Mouse (Mus musculus) kidney, embryonic 15.5 days (tissue): ENCODE measurements at regions not wholly inside any gene's neighbourhood (a gene's known extent, or its start where the extent isn't known, plus 50 kb on each side); places are given as distances from the start of the nearest gene placed in this dataset.

Experiments
- ATAC-seq: fragments of 200-750 bp; cut with Nextera tagmentation; replicated peaks from 2 replicates; pipeline ENCODE4 v1.8.0; 2017; ENCODE audit warnings: moderate TSS enrichment; ENCODE audit not compliant: low FRiP score
- H3K27ac ChIP-seq: fragments of 300-500 bp; sonication (generic); 2 replicates; pipeline ENCODE4 v1.5.1; 2015; ENCODE audit warnings: mild to moderate bottlenecking, inconsistent platforms
- H3K27me3 ChIP-seq: fragments of 300-500 bp; sonication (generic); 2 replicates; pipeline ENCODE4 v1.6.1; 2015; ENCODE audit warnings: inconsistent platforms
- H3K36me3 ChIP-seq: fragments of 300-500 bp; sonication (generic); 2 replicates; pipeline ENCODE4 v1.6.1; 2015; ENCODE audit warnings: inconsistent platforms
- H3K4me1 ChIP-seq: fragments of 300-500 bp; sonication (generic); 2 replicates; pipeline ENCODE4 v1.6.1; 2015; ENCODE audit warnings: inconsistent platforms
- H3K4me2 ChIP-seq: fragments of 300-500 bp; sonication (generic); 2 replicates; pipeline ENCODE4 v1.6.1; 2015; ENCODE audit warnings: moderate library complexity, mild to moderate bottlenecking, inconsistent platforms
- H3K4me3 ChIP-seq: fragments of 300-500 bp; sonication (generic); replicated peaks from 2 replicates; pipeline ENCODE4 v1.5.1; 2015; ENCODE audit warnings: mild to moderate bottlenecking, inconsistent platforms
- H3K9ac ChIP-seq: fragments of 300-500 bp; sonication (generic); 2 replicates; pipeline ENCODE4 v1.6.1; 2015; ENCODE audit warnings: mild to moderate bottlenecking, inconsistent platforms
- H3K9me3 ChIP-seq: fragments of 300-500 bp; sonication (generic); replicated peaks from 2 replicates; pipeline ENCODE4 v1.6.1; 2016; ENCODE audit warnings: inconsistent platforms
- WGBS: fragments of 180-500 bp; shearing (Covaris S2); methylation state at CpG from one replicate; pipeline ENCODE4 v1.1.7; 2015; ENCODE audit warnings: mixed read lengths; 5-methylcytosine and 5-hydroxymethylcytosine counted together

GRCm38 (mm10) chr15:28140301-28140700, 63.3 kb upstream of the Dnah5 start:
- H3K36me3 ChIP-seq: no peaks in the 10 kb centered on the region
- no peak overlapping the region for H3K27ac ChIP-seq
- H3K9ac ChIP-seq: no peak overlapping the region
- no peaks in the 10 kb centered on the region for H3K9me3 ChIP-seq
- no peak overlapping the region for H3K4me3 ChIP-seq
- H3K27me3 ChIP-seq: no peaks in the 10 kb centered on the region
- no peak overlapping the region for H3K4me2 ChIP-seq
- 0 out of 2 replicates have a peak, but pooled peaks cover 2% of the 10 kb centered on the region for H3K4me1 ChIP-seq
- no peak for ATAC-seq
- WGBS: 93% methylated on average over 8 of the region's 8 CpGs

GRCm38 (mm10) chr15:28141345-28141744, 62.2 kb upstream of the Dnah5 start:
- H3K27me3 ChIP-seq: no peaks in the 10 kb centered on the region
- no peaks in the 10 kb centered on the region for H3K36me3 ChIP-seq
- H3K4me2 ChIP-seq: no peak overlapping the region
- no peak overlapping the region for H3K4me3 ChIP-seq
- H3K27ac ChIP-seq: no peak overlapping the region
- WGBS: 62% methylated on average over 6 of the region's 6 CpGs
- H3K9me3 ChIP-seq: no peaks in the 10 kb centered on the region
- H3K4me1 ChIP-seq: 0 out of 2 replicates have a peak, but pooled peaks cover 2% of the 10 kb centered on the region
- no peak for ATAC-seq
- no peak overlapping the region for H3K9ac ChIP-seq

- Histone ChIP-seq H3K9me3 (no peaks in the 10 kb centered on the region), H3K4me2 (no peak overlapping the region), H3K4me3 (no peak overlapping the region), H3K27ac (no peak overlapping the region), H3K27me3 (no peaks in the 10 kb centered on the region), H3K4me1 (0 out of 2 replicates have a peak, but pooled peaks cover 2% of the 10 kb centered on the region), H3K9ac (no peak overlapping the region), H3K36me3 (no peaks in the 10 kb centered on the region)
- no peak for ATAC-seq
- WGBS: 73% methylated on average over 7 of the region's 7 CpGs
These were observed 59.3 kb upstream of the Dnah5 start for GRCm38 (mm10) chr15:28144217-28144616.

GRCm38 (mm10) chr15:28144846-28145245, 58.7 kb upstream of the Dnah5 start:
- H3K9me3 ChIP-seq: no peaks in the 10 kb centered on the region
- H3K9ac ChIP-seq: no peak overlapping the region
- ATAC-seq: no peak
- WGBS: 90% methylated on average over 4 of the region's 4 CpGs
- H3K27ac ChIP-seq: no peak overlapping the region
- no peak overlapping the region for H3K4me2 ChIP-seq
- no peaks in the 10 kb centered on the region for H3K36me3 ChIP-seq
- no peaks in the 10 kb centered on the region for H3K27me3 ChIP-seq
- 0 out of 2 replicates have a peak, but pooled peaks cover 2% of the 10 kb centered on the region for H3K4me1 ChIP-seq
- H3K4me3 ChIP-seq: no peak overlapping the region

GRCm38 (mm10) chr15:28151678-28152077, 51.9 kb upstream of the Dnah5 start:
- Histone ChIP-seq H3K4me3 (no peak overlapping the region), H3K4me1 (peaks cover 7% of the 10 kb centered on the region), H3K4me2 (no peak overlapping the region), H3K27me3 (peaks cover 10% of the 10 kb centered on the region; the same call in 1 of the 2 replicates), H3K36me3 (no peaks in the 10 kb centered on the region), H3K9ac (no peak overlapping the region), H3K27ac (no peak overlapping the region), H3K9me3 (no peaks in the 10 kb centered on the region)
- WGBS: 86% methylated on average over 2 of the region's 2 CpGs
- ATAC-seq: no peak
